Mouse (Mus musculus) cerebellum, adult 2 months (tissue): Measurements from ENCODE around the gene Cped1. TPM values are rescaled to one million over a fixed set of nuclear protein-coding genes. Genes with fewer than 3 reads are reported as not detected.
A peak's percentile ranks its signal among the peaks of the same experiment; 100 is the strongest.
"Not testable (repeated sequence)": the region's sequence is repeated elsewhere in the genome, so short reads cannot be mapped to it uniquely, and the experiment has no call there.

Source experiments
- DNase-seq, 2 experiments: peaks; one replicate each; pipeline ENCODE4 v3.0.0; 2021
- H3K27ac ChIP-seq: fragments of 200-500 bp; 2 replicates; pipeline ENCODE4 v1.5.1; 2012; ENCODE audit warnings: low read length, control low read depth, inconsistent platforms; ENCODE audit not compliant: insufficient read depth
- H3K27me3 ChIP-seq: fragments of 200-500 bp; 2 replicates; pipeline ENCODE4 v1.6.1; 2012; ENCODE audit warnings: inconsistent platforms, mild to moderate bottlenecking, low read length, moderate library complexity; ENCODE audit not compliant: control insufficient read depth, insufficient read depth
- H3K4me1 ChIP-seq: fragments of 200-500 bp; 2 replicates; pipeline ENCODE4 v1.6.1; 2011; ENCODE audit warnings: low read length; ENCODE audit not compliant: control insufficient read depth, insufficient read depth
- H3K4me3 ChIP-seq: fragments of 200-500 bp; replicated peaks from 2 replicates; pipeline ENCODE3; 2011; ENCODE audit warnings: mild to moderate bottlenecking, low read depth, low read length, control low read depth; ENCODE audit not compliant: insufficient read depth
- CTCF ChIP-seq: fragments of 200-500 bp; IDR thresholded peaks from 2 replicates; pipeline ENCODE4 v1.5.1; 2011; ENCODE audit warnings: low read depth, mild to moderate bottlenecking, control low read depth, low read length, moderate library complexity, borderline replicate concordance; ENCODE audit not compliant: insufficient read depth
- POLR2A ChIP-seq: fragments of 200-500 bp; IDR thresholded peaks from 2 replicates; pipeline ENCODE4 v1.6.1; 2011; ENCODE audit warnings: low read length, control low read depth, borderline replicate concordance; ENCODE audit not compliant: insufficient read depth
- WGBS: fragments of 180-500 bp; shearing (Covaris S2); methylation state at CpG from one replicate; pipeline ENCODE4 v1.1.7; 2018; 5-methylcytosine and 5-hydroxymethylcytosine counted together
- polyA plus RNA-seq: library from polyadenylated mRNA; depleted of rRNA; stranded (reverse); fragments of >200 nt; gene quantifications from 2 replicates; pipeline ENCODE4 v1.2.3, GENCODE M21; 2012

Gene Cped1
- polyA plus RNA-seq, 1 experiment = 1.1 TPM

DNA sequence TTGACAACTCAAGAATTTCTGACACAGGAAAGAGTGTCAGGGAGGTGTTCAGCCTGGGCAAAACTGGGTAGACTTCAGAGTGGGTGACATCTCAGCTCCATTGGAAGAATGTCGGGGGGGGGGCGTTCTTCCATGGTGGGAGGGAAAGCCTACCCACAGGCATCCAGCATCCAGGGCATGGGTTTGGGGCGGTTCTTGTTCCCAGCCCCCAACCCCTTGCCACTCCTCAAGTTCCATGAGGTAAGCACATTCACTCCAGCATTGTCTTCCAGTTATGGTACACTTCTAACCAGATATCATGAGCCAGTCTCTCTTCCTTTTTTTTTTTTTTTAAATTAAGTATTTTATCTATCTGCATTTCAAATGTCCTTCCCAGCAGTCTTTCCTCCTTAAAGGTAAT, 118.0 kb downstream of the Cped1 start:
- H3K27ac ChIP-seq = no peak overlapping the region
- WGBS = 77% methylated on average over 3 of the region's 3 CpGs
- H3K4me1 ChIP-seq = no peaks in the 10 kb centered on the region
- no peak for DNase-seq
- no peak overlapping the region for H3K4me3 ChIP-seq
- TF ChIP-seq POLR2A (no peak), CTCF (no peak)
- no peaks in the 10 kb centered on the region for H3K27me3 ChIP-seq

DNA sequence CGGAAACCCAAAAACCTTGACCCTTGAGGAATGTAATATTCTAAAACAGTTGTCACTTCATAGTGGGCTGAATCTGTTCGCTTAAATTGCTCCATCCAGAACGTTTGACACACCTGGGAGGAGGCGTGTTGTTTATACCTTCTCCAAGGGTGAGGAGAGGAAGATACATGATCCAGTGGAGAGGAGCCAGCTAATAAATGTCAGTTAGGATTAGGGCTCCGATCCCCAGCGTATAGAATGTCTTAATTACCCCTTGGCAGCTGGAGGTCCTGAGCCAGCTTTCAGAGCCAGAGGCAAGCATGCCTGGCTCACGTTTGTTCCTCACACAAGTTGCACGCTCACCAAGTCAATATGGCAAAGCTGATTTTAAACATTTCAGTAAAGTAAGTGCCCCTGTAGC, 118.5 kb downstream of the Cped1 start:
- Histone ChIP-seq H3K27ac (no peak overlapping the region), H3K4me3 (no peak overlapping the region), H3K4me1 (no peaks in the 10 kb centered on the region), H3K27me3 (no peaks in the 10 kb centered on the region)
- WGBS = 19% methylated on average over 8 of the region's 8 CpGs
- no peak for DNase-seq
- TF ChIP-seq CTCF (no peak), POLR2A (no peak)

DNA sequence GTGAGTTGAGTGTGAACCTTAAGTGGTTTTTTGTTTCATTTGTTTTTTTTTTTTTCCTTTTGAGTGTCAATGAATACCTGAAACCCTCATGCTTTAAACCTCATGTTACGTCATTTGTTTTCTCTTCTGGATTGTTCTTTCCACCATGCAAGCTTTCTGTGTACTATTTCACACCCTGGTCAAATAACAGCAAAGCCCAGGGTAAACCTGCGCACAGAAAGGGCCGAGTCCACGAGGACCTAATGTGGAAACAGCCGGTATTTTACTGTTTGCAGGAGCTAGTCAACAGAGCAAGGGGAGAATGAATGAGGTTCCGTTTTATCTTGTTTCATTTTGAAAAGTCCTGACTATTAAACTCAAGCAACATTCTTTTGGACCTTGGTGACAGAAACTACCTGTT, 128.4 kb downstream of the Cped1 start:
- WGBS = 91% methylated on average over 6 of the region's 6 CpGs
- TF ChIP-seq CTCF (no peak), POLR2A (no peak)

DNA sequence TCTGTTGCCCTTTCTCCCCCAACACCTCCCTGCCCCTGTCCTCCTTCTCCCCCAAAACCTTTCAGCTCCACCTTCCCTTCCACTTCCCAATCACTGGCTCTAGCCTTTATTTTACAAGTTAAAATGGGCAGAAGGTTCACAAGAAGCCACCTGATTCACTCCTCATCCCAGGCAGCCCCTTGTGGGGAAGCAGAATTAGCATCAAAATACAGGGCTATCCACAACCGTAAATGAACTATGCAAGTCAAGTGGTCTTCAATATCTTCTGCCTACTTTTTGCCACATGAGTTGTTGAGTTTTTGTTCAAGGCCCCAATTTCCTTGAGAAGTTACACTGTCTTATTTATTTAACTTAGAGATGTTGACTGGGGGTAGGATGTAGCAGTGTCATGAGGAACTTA, 131.0 kb downstream of the Cped1 start:
- TF ChIP-seq CTCF = no peak
- no peak for TF ChIP-seq POLR2A
- no peaks in the 10 kb centered on the region for H3K27me3 ChIP-seq
- no peak for DNase-seq
- H3K27ac ChIP-seq = no peak overlapping the region
- 84% methylated on average over 1 of the region's 1 CpGs for WGBS
- no peak overlapping the region for H3K4me3 ChIP-seq
- H3K4me1 ChIP-seq = no peaks in the 10 kb centered on the region

More for the DNA sequence above, 128.4 kb downstream of the Cped1 start:
- H3K27me3 ChIP-seq = no peaks in the 10 kb centered on the region
- DNase-seq = no peak
- no peak overlapping the region for H3K27ac ChIP-seq
- no peaks in the 10 kb centered on the region for H3K4me1 ChIP-seq
- H3K4me3 ChIP-seq = no peak overlapping the region

- no peak overlapping the region for H3K4me3 ChIP-seq
- WGBS = 35% methylated on average over 12 of the region's 12 CpGs
- H3K4me1 ChIP-seq = no peaks in the 10 kb centered on the region
- no peak overlapping the region for H3K27ac ChIP-seq
- no peak for TF ChIP-seq POLR2A
- TF ChIP-seq CTCF = peak; percentile 56; the same call in 1 of the 2 replicates
- DNase-seq = peak; percentile 21 to 55
- no peaks in the 10 kb centered on the region for H3K27me3 ChIP-seq
These were observed 136.4 kb downstream of the Cped1 start for GRCm38 (mm10) chr6:22122080-22122479.

GRCm38 (mm10) chr6:22122693-22123092, 137.0 kb downstream of the Cped1 start:
- 92% methylated on average over 1 of the region's 1 CpGs for whole genome bisulfite sequencing
- H3K4me1 ChIP-seq = no peaks in the 10 kb centered on the region
- no peak overlapping the region for H3K27ac ChIP-seq
- H3K4me3 ChIP-seq = no peak overlapping the region
- no peak for TF ChIP-seq POLR2A
- TF ChIP-seq CTCF = no peak
- no peaks in the 10 kb centered on the region for H3K27me3 ChIP-seq
- no peak for DNase-seq

DNA sequence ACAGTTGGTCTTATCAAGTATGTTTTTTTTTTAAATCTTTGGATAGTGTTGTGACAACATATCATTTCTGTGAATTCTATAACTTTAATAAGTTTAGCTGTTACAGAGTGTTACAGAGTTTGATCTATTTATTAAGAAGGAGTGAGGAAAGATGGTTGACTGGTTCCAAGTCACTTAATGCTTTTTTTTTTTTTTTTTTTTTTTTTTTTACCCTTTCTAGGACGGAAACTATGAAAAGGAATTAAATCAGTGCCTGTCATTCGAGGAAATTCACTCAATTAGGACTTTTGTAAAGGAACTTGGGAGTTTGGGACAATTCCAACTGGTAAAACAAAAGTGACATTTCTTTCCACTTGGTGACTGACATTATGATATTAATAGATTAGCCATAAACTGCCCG, 137.6 kb downstream of the Cped1 start:
- WGBS = 56% methylated on average over 3 of the region's 3 CpGs
- H3K4me1 ChIP-seq = no peaks in the 10 kb centered on the region
- no peak overlapping the region for H3K4me3 ChIP-seq
- TF ChIP-seq CTCF (no peak), POLR2A (no peak)
- no peak overlapping the region for H3K27ac ChIP-seq
- DNase-seq = no peak
- no peaks in the 10 kb centered on the region for H3K27me3 ChIP-seq

DNA sequence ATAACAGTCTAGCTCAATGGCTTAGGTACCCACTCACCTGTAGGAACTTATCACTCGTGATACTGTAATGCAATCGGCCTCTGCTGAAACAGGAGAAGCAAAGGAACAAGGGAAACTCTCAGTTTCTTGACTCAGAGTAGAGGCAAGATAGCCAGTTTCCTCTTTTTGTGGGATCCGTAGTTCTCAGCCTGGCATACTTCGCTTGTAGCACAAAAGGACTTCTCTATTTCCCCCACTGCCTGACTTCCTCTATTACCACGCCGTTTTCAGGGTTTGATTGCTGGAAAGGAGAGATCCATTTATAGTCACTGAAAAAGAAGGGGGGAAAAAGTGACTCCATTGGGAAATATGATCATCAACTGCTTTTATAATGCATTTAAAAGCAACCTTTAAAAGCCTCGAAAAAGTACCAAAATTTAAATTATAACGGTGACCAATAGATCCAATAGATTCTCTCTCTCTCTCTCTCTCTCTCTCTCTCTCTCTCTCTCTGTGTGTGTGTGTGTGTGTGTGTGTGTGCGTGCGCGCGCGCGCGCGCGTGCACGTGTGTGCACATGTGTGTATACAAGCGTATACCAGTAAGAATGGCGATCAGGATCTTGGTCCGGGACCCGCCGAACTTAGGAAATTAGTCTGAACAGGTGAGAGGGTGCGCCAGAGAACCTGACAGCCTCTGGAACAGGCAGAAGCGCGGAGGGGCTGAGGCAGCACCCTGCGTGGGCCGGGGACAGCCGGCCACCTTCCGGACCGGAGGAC, 139.0 kb downstream of the Cped1 start:
- 86% methylated on average over 26 of the region's 31 CpGs for WGBS
- not testable (repeated sequence) for H3K4me1 ChIP-seq, DNase-seq, H3K27ac ChIP-seq, H3K4me3 ChIP-seq, H3K27me3 ChIP-seq
